Mouse (Mus musculus): ENCODE results near the gene Gdpd3. TPM values are rescaled to one million over a fixed set of nuclear protein-coding genes. Genes with fewer than 3 reads are reported as not detected.

The Gdpd3 gene
- total RNA-seq, 2 experiments from 2014 or later: 1.3 to 4.7 TPM

- DNase-seq: peak in 1 of 2 experiments; percentile 50
Measured at GRCm38 (mm10) chr7:126806956-126807355, 40.8 kb downstream of the Gdpd3 start.

GRCm38 (mm10) chr7:126807405-126807804 lies 41.3 kb downstream of the Gdpd3 start:
- peak; percentile 60 to 64 for DNase-seq

GRCm38 (mm10) chr7:126808703-126809455 lies 42.7 kb downstream of the Gdpd3 start:
- DNase-seq: peak; percentile 92 to 93

- no peak for DNase-seq
Measured at GRCm38 (mm10) chr7:126809723-126810369, 43.7 kb downstream of the Gdpd3 start.

- no peak for DNase-seq
Measured at GRCm38 (mm10) chr7:126815726-126816222, 49.6 kb downstream of the Gdpd3 start.

- DNase-seq: no peak
Measured at GRCm38 (mm10) chr7:126816494-126816893, 50.4 kb downstream of the Gdpd3 start.

- DNase-seq: no peak
Measured at GRCm38 (mm10) chr7:126817595-126817994, 51.5 kb downstream of the Gdpd3 start.

GRCm38 (mm10) chr7:126818818-126819217 lies 52.7 kb downstream of the Gdpd3 start:
- DNase-seq: no peak

GRCm38 (mm10) chr7:126821835-126822511 lies 55.8 kb downstream of the Gdpd3 start:
- DNase-seq: peak; percentile 87 to 89

GRCm38 (mm10) chr7:126822741-126823140 lies 56.6 kb downstream of the Gdpd3 start:
- peak in 1 of 2 experiments; percentile 71 for DNase-seq

- peak in 1 of 2 experiments; percentile 47 for DNase-seq
Measured at GRCm38 (mm10) chr7:126823202-126823711, 57.1 kb downstream of the Gdpd3 start.

- no peak for DNase-seq
Measured at GRCm38 (mm10) chr7:126823940-126824339, 57.8 kb downstream of the Gdpd3 start.

Other genes starting within 250 kb of the Gdpd3 start
- gene Eif3c, start 199.9 kb upstream of the Gdpd3 start, total RNA-seq (2021): 100 to 1,000 TPM; 243 to 301 TPM
- 1 to 10 TPM; 1.5 TPM for gene Apobr, start 181.4 kb upstream of the Gdpd3 start, total RNA-seq (2021)
- gene Cln3, start 180.5 kb upstream of the Gdpd3 start, total RNA-seq (2021): 10 to 100 TPM; 34.8 to 40.0 TPM
- gene Il27, start 171.4 kb upstream of the Gdpd3 start, total RNA-seq (2021): not detected
- 10 to 100 TPM; 20.8 to 27.0 TPM for gene Nupr1, start 135.5 kb upstream of the Gdpd3 start, total RNA-seq (2021)
- gene Sgf29, start 117.0 kb upstream of the Gdpd3 start, total RNA-seq (2021): 10 to 100 TPM; 39.0 to 41.7 TPM
- 10 to 100 TPM; 34.1 to 52.7 TPM for gene Sult1a1, start 89.9 kb upstream of the Gdpd3 start, total RNA-seq (2021)
- 10 to 100 TPM; 94.8 to 98.1 TPM for gene Bola2, start 70.9 kb upstream of the Gdpd3 start, total RNA-seq (2021)
- 10 to 100 TPM in 1 of 2 experiments, 1 to 10 TPM in 1; 8.7 to 14.8 TPM for gene Slx1b, start 70.5 kb upstream of the Gdpd3 start, total RNA-seq (2021)
- gene Coro1a, start 58.5 kb upstream of the Gdpd3 start, total RNA-seq (2021): 10 to 100 TPM; 10.1 to 11.6 TPM
- 100 to 1,000 TPM; 129 to 150 TPM for gene Mapk3, start 6.7 kb upstream of the Gdpd3 start, total RNA-seq (2021)
- 100 to 1,000 TPM in 1 of 2 experiments, 10 to 100 TPM in 1; 88.9 to 157 TPM for gene Ypel3, start 10.6 kb downstream of the Gdpd3 start, total RNA-seq (2021)
- gene Tbx6, start 15.1 kb downstream of the Gdpd3 start, total RNA-seq (2021): under 1 TPM; 0.46 to 0.70 TPM
- gene Ppp4c, start 26.2 kb downstream of the Gdpd3 start, total RNA-seq (2021): 10 to 100 TPM; 81.0 to 86.5 TPM
- 10 to 100 TPM; 15.3 to 21.2 TPM for gene Fam57b, start 31.3 kb downstream of the Gdpd3 start, total RNA-seq (2021)
- gene 4930451I11Rik, start 65.3 kb downstream of the Gdpd3 start, total RNA-seq (2021): not detected
- gene Doc2a, start 81.1 kb downstream of the Gdpd3 start, total RNA-seq (2021): under 1 TPM; 0.43 to 0.50 TPM
- gene Hirip3, start 95.6 kb downstream of the Gdpd3 start, total RNA-seq (2021): 10 to 100 TPM; 14.5 to 16.0 TPM
- 10 to 100 TPM; 39.7 to 45.0 TPM for gene Ino80e, start 96.0 kb downstream of the Gdpd3 start, total RNA-seq (2021)
- gene Taok2, start 118.4 kb downstream of the Gdpd3 start, total RNA-seq (2021): 10 to 100 TPM; 54.9 to 81.3 TPM
- gene Tmem219, start 156.6 kb downstream of the Gdpd3 start, total RNA-seq (2021): 10 to 100 TPM; 27.3 to 32.4 TPM
- gene Kctd13, start 162.5 kb downstream of the Gdpd3 start, total RNA-seq (2021): 10 to 100 TPM; 23.7 to 31.9 TPM
- 1 to 10 TPM; 1.6 to 2.4 TPM for gene Asphd1, start 183.2 kb downstream of the Gdpd3 start, total RNA-seq (2021)
- 100 to 1,000 TPM in 1 of 2 experiments, 10 to 100 TPM in 1; 47.1 to 108 TPM for gene Sez6l2, start 184.2 kb downstream of the Gdpd3 start, total RNA-seq (2021)
- gene Cdipt, start 209.6 kb downstream of the Gdpd3 start, total RNA-seq (2021): 10 to 100 TPM; 85.1 to 93.1 TPM
- under 1 TPM; 0.60 to 0.69 TPM for gene Cdiptos, start 209.8 kb downstream of the Gdpd3 start, total RNA-seq (2021)
- 100 to 1,000 TPM; 102 to 129 TPM for gene Mvp, start 248.3 kb downstream of the Gdpd3 start, total RNA-seq (2021)

Data from adrenal gland, postnatal 36 days (tissue).